Mouse (Mus musculus) kidney, embryonic 16.5 days (tissue): Measurements from ENCODE around the gene Lmod3. TPM values are rescaled to one million over a fixed set of nuclear protein-coding genes. Genes with fewer than 3 reads are reported as not detected.

Source experiments
- ATAC-seq: fragments of 200-750 bp; cut with Nextera tagmentation; 2 replicates; pipeline ENCODE4 v1.8.0; 2017; ENCODE audit warnings: moderate TSS enrichment; ENCODE audit not compliant: low FRiP score, low TSS enrichment
- H3K27ac ChIP-seq: fragments of 300-500 bp; sonication (generic); 2 replicates; pipeline ENCODE4 v1.5.1; 2014; ENCODE audit warnings: low read length
- H3K27me3 ChIP-seq: fragments of 300-500 bp; sonication (generic); 2 replicates; pipeline ENCODE4 v1.6.1; 2014; ENCODE audit warnings: low read length, control low read depth, mixed read lengths; ENCODE audit not compliant: insufficient read depth
- H3K36me3 ChIP-seq: fragments of 300-500 bp; sonication (generic); 2 replicates; pipeline ENCODE4 v1.6.1; 2014; ENCODE audit warnings: low read length, control low read depth, mixed read lengths; ENCODE audit not compliant: insufficient read depth
- H3K4me1 ChIP-seq: fragments of 300-500 bp; sonication (generic); 2 replicates; pipeline ENCODE4 v1.6.1; 2014; ENCODE audit warnings: low read length, control low read depth, mixed read lengths; ENCODE audit not compliant: insufficient read depth
- H3K4me2 ChIP-seq: fragments of 300-500 bp; sonication (generic); replicated peaks from 2 replicates; pipeline ENCODE4 v1.6.1; 2014; ENCODE audit warnings: low read depth, low read length
- H3K4me3 ChIP-seq: fragments of 300-500 bp; sonication (generic); 2 replicates; pipeline ENCODE4 v1.5.1; 2014; ENCODE audit warnings: mild to moderate bottlenecking, low read length
- H3K9ac ChIP-seq: fragments of 300-500 bp; sonication (generic); replicated peaks from 2 replicates; pipeline ENCODE4 v1.6.1; 2014; ENCODE audit warnings: low read length
- H3K9me3 ChIP-seq: fragments of 300-500 bp; sonication (generic); 2 replicates; pipeline ENCODE4 v1.6.1; 2016; ENCODE audit warnings: low read length, control low read depth
- WGBS: fragments of 180-500 bp; shearing (Covaris S2); extraction: QIAGEN DNeasy Blood & Tissue Kit; methylation state at CpG from one replicate; pipeline ENCODE4 v1.1.7; 2014; 5-methylcytosine and 5-hydroxymethylcytosine counted together
- polyA plus RNA-seq: library from polyadenylated mRNA; unstranded; fragments of >200 nt; fragmentation: Nextera tagmentation; extraction: Ambion mirVana; gene quantifications from 2 replicates; pipeline ENCODE4 v1.2.1, GENCODE M21; 2015

The Lmod3 gene
- polyA plus RNA-seq, 1 experiment from 2014 or later = 0.52 TPM

DNA sequence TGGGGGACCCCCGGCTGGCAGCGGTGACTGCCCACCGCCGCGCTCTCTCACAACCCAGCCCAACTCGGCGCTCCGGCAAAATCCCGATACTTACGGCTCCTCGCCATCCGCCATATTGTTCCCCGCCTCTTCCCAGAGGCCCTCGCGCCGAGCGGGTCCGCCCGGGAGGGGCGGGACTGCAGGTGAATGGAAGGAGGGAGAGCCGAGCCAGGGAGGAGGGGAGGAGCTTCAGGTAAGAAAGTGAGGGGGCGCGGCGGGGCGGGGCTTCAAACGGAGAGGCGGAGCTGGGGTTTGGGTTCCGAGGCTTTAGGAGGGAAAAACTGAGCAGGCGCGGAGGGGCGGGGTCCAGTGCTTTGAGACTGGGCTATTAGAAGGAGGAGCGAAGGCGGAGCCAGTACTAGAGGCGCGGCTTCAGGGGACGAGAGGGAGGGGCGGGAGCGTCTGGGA lies 47.1 kb downstream of the Lmod3 start, which contains the start of gene Uba3:
TSS of gene Uba3 (minus strand) at position 209 of the 447 bp plus-strand sequence.
- Histone ChIP-seq H3K27me3 (no peaks in the 10 kb centered on the region), H3K4me3 (peak within 1 kb of the TSS; percentile 92), H3K4me1 (peaks cover 20% of the 10 kb centered on the region), H3K27ac (peak within 1 kb of the TSS; percentile 82), H3K9ac (peak within 1 kb of the TSS; percentile 98), H3K9me3 (no peaks in the 10 kb centered on the region), H3K4me2 (peak within 1 kb of the TSS; percentile 58), H3K36me3 (0 out of 2 replicates have a peak, but pooled peaks cover 2% of the 10 kb centered on the region)
- peak; percentile 97 for ATAC-seq
- WGBS = under 1% methylated on average over 38 of the region's 38 CpGs

DNA sequence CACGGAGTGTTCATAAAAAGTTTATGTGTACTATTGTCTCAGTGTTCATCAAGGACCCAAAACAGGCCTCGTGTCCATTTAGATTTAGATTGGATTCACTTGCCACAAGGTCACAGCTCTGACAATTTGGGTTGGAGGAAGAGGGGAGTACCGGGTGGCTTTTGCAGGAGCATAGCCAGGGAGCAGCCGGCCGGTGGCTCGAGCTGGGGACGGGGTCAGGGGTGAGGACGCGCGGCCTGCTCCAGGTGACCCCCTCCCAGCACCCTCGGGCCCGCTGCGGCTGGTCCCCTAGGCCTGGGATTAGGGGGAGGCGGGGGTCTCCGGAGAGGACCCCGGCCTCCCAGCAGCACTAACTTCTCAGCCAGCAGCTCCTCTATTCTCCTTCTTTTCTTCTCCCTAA lies 47.6 kb downstream of the Lmod3 start:
- 0% methylated on average over 16 of the region's 16 CpGs for WGBS
- Histone ChIP-seq H3K27ac (peak overlapping the region; percentile 82), H3K4me2 (peak overlapping the region; percentile 58), H3K4me3 (peak overlapping the region; percentile 92), H3K27me3 (no peaks in the 10 kb centered on the region), H3K9ac (peak overlapping the region; percentile 98), H3K36me3 (0 out of 2 replicates have a peak, but pooled peaks cover 2% of the 10 kb centered on the region), H3K9me3 (no peaks in the 10 kb centered on the region), H3K4me1 (peaks cover 17% of the 10 kb centered on the region)
- ATAC-seq = peak; percentile 68

DNA sequence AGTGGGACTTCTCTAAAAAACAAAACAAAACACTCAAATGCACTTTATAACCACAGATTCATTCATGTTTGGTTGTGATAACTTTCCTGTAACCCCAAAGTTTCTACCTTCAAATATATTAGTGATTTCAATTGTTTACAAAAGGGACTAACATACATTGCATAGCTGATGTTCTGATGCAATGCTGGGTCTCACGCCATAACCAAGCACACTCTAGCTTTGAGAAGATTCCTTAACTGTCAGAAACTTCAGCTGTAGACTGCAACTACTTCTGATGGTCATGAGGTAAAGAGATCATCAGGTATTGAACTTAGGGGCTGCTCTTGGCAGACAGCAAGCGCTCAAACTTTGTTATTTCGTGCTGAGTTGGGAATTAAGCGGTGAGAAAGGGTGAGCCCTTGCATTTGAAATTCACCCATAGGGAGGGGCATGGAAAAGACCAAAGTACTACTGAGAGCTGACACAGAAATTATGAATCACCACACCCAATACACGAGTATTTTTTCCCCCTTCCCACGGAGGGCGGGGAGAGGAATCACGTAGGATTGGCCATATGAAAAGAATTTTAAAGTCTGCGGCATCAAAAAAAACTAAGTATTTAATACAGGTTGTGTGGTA lies 48.2 kb downstream of the Lmod3 start:
- peak overlapping the region; percentile 58 for H3K4me2 ChIP-seq
- 13% methylated on average over 9 of the region's 9 CpGs for WGBS
- no peak overlapping the region for H3K27ac ChIP-seq
- H3K4me3 ChIP-seq = peak overlapping the region; percentile 92
- 0 out of 2 replicates have a peak, but pooled peaks cover 2% of the 10 kb centered on the region for H3K36me3 ChIP-seq
- peaks cover 16% of the 10 kb centered on the region for H3K4me1 ChIP-seq
- ATAC-seq = no peak
- no peaks in the 10 kb centered on the region for H3K27me3 ChIP-seq
- peak overlapping the region; percentile 98 for H3K9ac ChIP-seq
- no peaks in the 10 kb centered on the region for H3K9me3 ChIP-seq

DNA sequence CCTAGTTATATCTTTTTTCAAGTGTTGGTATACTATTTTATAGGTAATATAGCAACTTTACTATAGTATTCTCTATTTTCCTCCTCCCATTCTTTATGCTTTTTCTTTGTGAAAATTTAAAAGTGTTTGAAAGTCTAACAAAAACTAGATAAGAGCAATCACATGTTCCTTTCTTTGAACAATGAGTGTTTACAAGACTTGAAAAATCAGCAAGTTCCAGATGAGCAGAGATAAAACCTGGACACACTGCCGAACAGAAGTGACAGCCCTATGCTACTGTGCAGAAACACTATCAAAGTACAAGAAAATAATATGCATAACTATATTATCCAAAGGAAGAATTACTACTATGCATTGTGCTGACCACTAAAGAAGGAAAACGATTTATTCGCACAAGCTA lies 50.1 kb downstream of the Lmod3 start:
- 89% methylated on average over 3 of the region's 3 CpGs for WGBS
- Histone ChIP-seq H3K9ac (no peak overlapping the region), H3K27me3 (no peaks in the 10 kb centered on the region), H3K4me3 (no peak overlapping the region), H3K9me3 (no peaks in the 10 kb centered on the region), H3K4me1 (peaks cover 11% of the 10 kb centered on the region), H3K4me2 (no peak overlapping the region), H3K36me3 (peaks cover 8% of the 10 kb centered on the region), H3K27ac (no peak overlapping the region)
- ATAC-seq = no peak

DNA sequence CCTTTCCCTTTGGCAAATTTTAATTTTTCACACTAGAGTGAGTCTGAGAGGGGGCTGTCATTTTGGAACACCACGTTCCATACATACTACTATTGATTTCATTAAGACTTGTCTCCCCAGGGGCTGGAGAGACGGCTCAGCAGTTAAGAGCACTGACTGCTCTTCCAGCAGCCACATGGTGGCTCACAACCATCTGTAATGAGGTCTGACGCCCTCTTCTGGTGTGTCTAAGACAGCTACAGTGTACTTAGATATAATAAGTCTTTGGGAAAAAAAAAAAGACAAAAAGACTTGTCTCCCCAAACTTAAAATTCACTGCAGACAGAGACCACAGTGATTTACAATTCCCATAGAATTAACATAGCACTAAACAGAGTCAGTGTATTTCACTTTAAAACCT lies 52.1 kb downstream of the Lmod3 start:
- Histone ChIP-seq H3K9me3 (no peaks in the 10 kb centered on the region), H3K9ac (no peak overlapping the region), H3K4me2 (no peak overlapping the region), H3K4me3 (no peak overlapping the region), H3K4me1 (peaks cover 11% of the 10 kb centered on the region), H3K36me3 (peaks cover 27% of the 10 kb centered on the region), H3K27ac (no peak overlapping the region), H3K27me3 (no peaks in the 10 kb centered on the region)
- 68% methylated on average over 3 of the region's 3 CpGs for WGBS
- no peak for ATAC-seq

Other genes starting within 250 kb of the Lmod3 start
- 0.59 and 0.77 TPM in 2 replicates for gene Fam19a4, start 192.3 kb downstream of the Lmod3 start, polyA plus RNA-seq
- gene Eogt, start 103.6 kb downstream of the Lmod3 start, polyA plus RNA-seq = 22.9 and 24.5 TPM in 2 replicates
- 28.1 and 28.7 TPM in 2 replicates for gene Tmf1, start 73.6 kb downstream of the Lmod3 start, polyA plus RNA-seq
- 72.6 and 76.3 TPM in 2 replicates for gene Uba3, start 47.1 kb downstream of the Lmod3 start, polyA plus RNA-seq
- 72.1 and 77.2 TPM in 2 replicates for gene Arl6ip5, start 42.1 kb downstream of the Lmod3 start, polyA plus RNA-seq